Mouse (Mus musculus) E14TG2a.4 (cell line): Measurements from ENCODE around the gene Ssna1.
A peak's percentile ranks its signal among the peaks of the same experiment; 100 is the strongest.

ENCODE experiments used
- H3K27me3 ChIP-seq: 2 replicates; pipeline ENCODE4 v1.6.1; 2014; ENCODE audit warnings: low read length, control low read depth; ENCODE audit not compliant: insufficient read depth
- H3K36me3 ChIP-seq: 2 replicates; pipeline ENCODE4 v1.6.1; 2014; ENCODE audit warnings: low read length, control low read depth; ENCODE audit not compliant: insufficient read depth
- H3K4me1 ChIP-seq: replicated peaks from 2 replicates; pipeline ENCODE4 v1.6.1; 2014; ENCODE audit warnings: low read depth, low read length, control low read depth
- H3K4me3 ChIP-seq: replicated peaks from 2 replicates; pipeline ENCODE4 v1.5.1; 2014; ENCODE audit warnings: mild to moderate bottlenecking, low read length
- H3K9me3 ChIP-seq: 2 replicates; pipeline ENCODE4 v1.6.1; 2014; ENCODE audit warnings: low read length, control low read depth
- CTCF ChIP-seq: conservative IDR thresholded peaks from 2 replicates; pipeline ENCODE4 v1.5.1; 2014; ENCODE audit warnings: low read length
- NANOG ChIP-seq: IDR thresholded peaks from 2 replicates; pipeline ENCODE4 v1.6.1; 2014; ENCODE audit warnings: borderline replicate concordance, low read length, mixed read lengths
- POU5F1 ChIP-seq: IDR thresholded peaks from 2 replicates; pipeline ENCODE4 v1.6.1; 2014; ENCODE audit warnings: low read length, borderline replicate concordance

Ssna1 gene

GRCm38 (mm10) chr2:25241438-25241775 is 30.8 kb downstream of the Ssna1 start:
- Histone ChIP-seq H3K4me3 (peak overlapping the region; percentile 78), H3K9me3 (no peaks in the 10 kb centered on the region), H3K4me1 (peaks cover 85% of the 10 kb centered on the region), H3K27me3 (peaks cover 15% of the 10 kb centered on the region), H3K36me3 (peaks cover 27% of the 10 kb centered on the region)
- TF ChIP-seq POU5F1 (no peak), CTCF (no peak), NANOG (no peak)

- H3K4me3 ChIP-seq = peak overlapping the region; percentile 78
- peaks cover 85% of the 10 kb centered on the region for H3K4me1 ChIP-seq
- H3K9me3 ChIP-seq = no peaks in the 10 kb centered on the region
- H3K27me3 ChIP-seq = peaks cover 15% of the 10 kb centered on the region
- peaks cover 21% of the 10 kb centered on the region for H3K36me3 ChIP-seq
- no peak for TF ChIP-seq POU5F1
- no peak for TF ChIP-seq NANOG
- TF ChIP-seq CTCF = no peak
Measured at GRCm38 (mm10) chr2:25240723-25241437, 31.4 kb downstream of the Ssna1 start.

- no peaks in the 10 kb centered on the region for H3K9me3 ChIP-seq
- peaks cover 17% of the 10 kb centered on the region for H3K27me3 ChIP-seq
- no peak for TF ChIP-seq CTCF
- no peak for TF ChIP-seq POU5F1
- no peak for TF ChIP-seq NANOG
- peaks cover 85% of the 10 kb centered on the region for H3K4me1 ChIP-seq
- peaks cover 16% of the 10 kb centered on the region for H3K36me3 ChIP-seq
- H3K4me3 ChIP-seq = peak overlapping the region; percentile 78
Measured at GRCm38 (mm10) chr2:25240310-25240709, 31.9 kb downstream of the Ssna1 start.

- Histone ChIP-seq H3K27me3 (peaks cover 17% of the 10 kb centered on the region), H3K4me3 (no peak overlapping the region), H3K4me1 (peaks cover 88% of the 10 kb centered on the region), H3K36me3 (peaks cover 10% of the 10 kb centered on the region), H3K9me3 (no peaks in the 10 kb centered on the region)
- no peak for TF ChIP-seq POU5F1
- no peak for TF ChIP-seq CTCF
- no peak for TF ChIP-seq NANOG
Measured at GRCm38 (mm10) chr2:25239766-25240165, 32.5 kb downstream of the Ssna1 start.

- H3K4me1 ChIP-seq = peaks cover 85% of the 10 kb centered on the region
- H3K27me3 ChIP-seq = peaks cover 21% of the 10 kb centered on the region
- TF ChIP-seq NANOG = no peak
- TF ChIP-seq CTCF = no peak
- no peak for TF ChIP-seq POU5F1
- H3K36me3 ChIP-seq = no peaks in the 10 kb centered on the region
- H3K9me3 ChIP-seq = no peaks in the 10 kb centered on the region
- no peak overlapping the region for H3K4me3 ChIP-seq
Measured at GRCm38 (mm10) chr2:25238106-25238505, 34.1 kb downstream of the Ssna1 start.

GRCm38 (mm10) chr2:25237522-25237921 is 34.7 kb downstream of the Ssna1 start:
- Histone ChIP-seq H3K27me3 (peaks cover 17% of the 10 kb centered on the region), H3K9me3 (no peaks in the 10 kb centered on the region), H3K36me3 (no peaks in the 10 kb centered on the region), H3K4me3 (0 out of 2 replicates have a peak overlapping the region, but pooled peaks have one; percentile 7), H3K4me1 (peaks cover 84% of the 10 kb centered on the region)
- TF ChIP-seq CTCF (no peak), POU5F1 (no peak), NANOG (no peak)

GRCm38 (mm10) chr2:25236614-25237013 is 35.6 kb downstream of the Ssna1 start, which contains the start of gene Rnf224:
TSS of gene Rnf224 (minus strand) at chr2:25236787.
- H3K27me3 ChIP-seq = peaks cover 13% of the 10 kb centered on the region
- no peaks in the 10 kb centered on the region for H3K9me3 ChIP-seq
- H3K36me3 ChIP-seq = no peaks in the 10 kb centered on the region
- H3K4me1 ChIP-seq = peaks cover 91% of the 10 kb centered on the region
- TF ChIP-seq POU5F1 = no peak
- no peak for TF ChIP-seq NANOG
- no peak for TF ChIP-seq CTCF
- peak within 1 kb of the TSS; percentile 27; the same call in 1 of the 2 replicates for H3K4me3 ChIP-seq

- Histone ChIP-seq H3K4me3 (no peak overlapping the region), H3K4me1 (peaks cover 88% of the 10 kb centered on the region), H3K27me3 (peaks cover 8% of the 10 kb centered on the region), H3K9me3 (no peaks in the 10 kb centered on the region), H3K36me3 (no peaks in the 10 kb centered on the region)
- no peak for TF ChIP-seq POU5F1
- TF ChIP-seq NANOG = no peak
- TF ChIP-seq CTCF = no peak
Measured at GRCm38 (mm10) chr2:25234551-25235220, 37.6 kb downstream of the Ssna1 start.

GRCm38 (mm10) chr2:25234050-25234449 is 38.2 kb downstream of the Ssna1 start, which contains the start of gene Slc34a3:
TSS of gene Slc34a3 (minus strand) at chr2:25234364.
- no peaks in the 10 kb centered on the region for H3K9me3 ChIP-seq
- H3K4me1 ChIP-seq = peaks cover 87% of the 10 kb centered on the region
- H3K36me3 ChIP-seq = no peaks in the 10 kb centered on the region
- peaks cover 8% of the 10 kb centered on the region for H3K27me3 ChIP-seq
- no peak within 1 kb of the TSS for H3K4me3 ChIP-seq
- TF ChIP-seq POU5F1 = no peak
- TF ChIP-seq CTCF = no peak
- no peak for TF ChIP-seq NANOG
